In genomic region chr9:56264308-56265021, GRCm38 (mm10) we compare ENCODE assay signal across 10 mouse cellular contexts.
DNase-seq lines count a peak whose midpoint lies in the region; ATAC-seq and TF ChIP-seq lines count a peak whose summit lies in the region.
"Had no signal": no experiment of that assay in that cellular context is flagged by ENCODE, and none has a peak within 500 bp of the region (broad histone marks: within the 10 kb centered on the region; RNA-seq: fewer than 3 reads in every experiment).

No protein-coding gene starts in this region.

- no peak overlapping the region for H3K4me2 ChIP-seq in liver, embryonic 13.5 days
- no peak overlapping the region for H3K4me2 ChIP-seq in neural tube, embryonic 13.5 days
- H3K4me2 ChIP-seq: embryonic facial prominence, embryonic 13.5 days; midbrain, embryonic 12.5 days had no signal

- 46% methylated on average over 7 of the region's 7 CpGs for WGBS in liver, embryonic 13.5 days (ENCODE audit: insufficient replicate concordance)
- 64% methylated on average over 7 of the region's 7 CpGs for WGBS in neural tube, embryonic 13.5 days

- no peaks in the 10 kb centered on the region for H3K27me3 ChIP-seq in liver, embryonic 13.5 days
- no peaks in the 10 kb centered on the region for H3K27me3 ChIP-seq in Patski
- H3K27me3 ChIP-seq in neural tube, embryonic 13.5 days: no peaks in the 10 kb centered on the region
- H3K27me3 ChIP-seq: embryonic facial prominence, embryonic 13.5 days; midbrain, embryonic 12.5 days had no signal

- peak; percentile 85 for TF ChIP-seq CTCF in Patski (IDR thresholded peaks at IDR 0.05)

- in situ Hi-C loops in Patski (cut with MboI; ENCODE audit: low pct_unique_long_range_greater_than_20kb): loop anchor here (5.0 kb wide), 2 partner anchors 238 to 288 kb away; no protein-coding TSS in a partner anchor

- no peak for DNase-seq in liver, embryonic 13.5 days
- DNase-seq in liver (no peak), Patski (ENCODE audit: low read depth, low spot score) (no peak)
- DNase-seq in embryo, embryonic 10 days (ENCODE audit: low spot score): peak; percentile 52
- peak; percentile 57 to 62 for DNase-seq in left cerebral cortex, postnatal 25 days (ENCODE audit: low spot score in 2 of 2)

- H3K27ac ChIP-seq in liver, embryonic 13.5 days: peak overlapping the region; percentile 18; the same call in 1 of the 2 replicates
- H3K27ac ChIP-seq in neural tube, embryonic 13.5 days (replicated peaks): no peak overlapping the region
- H3K27ac ChIP-seq: embryonic facial prominence, embryonic 13.5 days; midbrain, embryonic 12.5 days had no signal

- peaks cover 6% of the 10 kb centered on the region for H3K9me3 ChIP-seq in liver, embryonic 13.5 days (replicated peaks)
- H3K9me3 ChIP-seq in neural tube, embryonic 13.5 days: peaks cover 6% of the 10 kb centered on the region

- no peak for ATAC-seq in liver, embryonic 13.5 days (ENCODE audit: low read depth)
- no peak for ATAC-seq in Patski
- ATAC-seq in hematopoietic stem cell, adult 5-6 weeks (replicated peaks in 1 of 2; ENCODE audit: insufficient read depth in 1 of 2, low FRiP score in 2 of 2, low TSS enrichment in 1 of 2, low read depth in 1 of 2, poor library complexity in 2 of 2, severe bottlenecking in 2 of 2): peak; percentile 68 to 70
- peak; percentile 50; the same call in 1 of the 2 replicates for ATAC-seq in neural tube, embryonic 13.5 days (ENCODE audit: low read depth)
- ATAC-seq in erythroid progenitor cell, adult 5-6 weeks (replicated peaks; ENCODE audit: low FRiP score, poor library complexity, severe bottlenecking): no peak

- POLR2A ChIA-PET in Patski (lab: Charles Lee): no interaction called here

- intact Hi-C loops in left cerebral cortex, postnatal 25 days (cut with DNase I): loop anchor here (1.0 to 10.0 kb wide), 4 partner anchors 243 to 530 kb away; partner anchors contain the start of gene Lingo1

- no peak overlapping the region for H3K9ac ChIP-seq in liver, embryonic 13.5 days
- H3K9ac ChIP-seq in neural tube, embryonic 13.5 days: no peak overlapping the region
- H3K9ac ChIP-seq: embryonic facial prominence, embryonic 13.5 days; midbrain, embryonic 12.5 days had no signal

- peaks cover 6% of the 10 kb centered on the region; the same call in 1 of the 2 replicates for H3K36me3 ChIP-seq in liver, embryonic 13.5 days
- peaks cover 1% of the 10 kb centered on the region; the same call in 1 of the 2 replicates for H3K36me3 ChIP-seq in neural tube, embryonic 13.5 days

- CTCF ChIA-PET in Patski (lab: Charles Lee): interaction anchor here (0.9 to 1.5 kb wide), 7 partner anchors 9 to 368 kb away, joined by 3 to 9 read pairs (median 3); no protein-coding TSS in a partner anchor

- no peak overlapping the region for H3K4me3 ChIP-seq in liver, embryonic 13.5 days (replicated peaks)
- no peak overlapping the region for H3K4me3 ChIP-seq in neural tube, embryonic 13.5 days
- H3K4me3 ChIP-seq: embryonic facial prominence, embryonic 13.5 days; midbrain, embryonic 12.5 days had no signal

- peaks cover 17% of the 10 kb centered on the region for H3K4me1 ChIP-seq in liver, embryonic 13.5 days (replicated peaks)
- H3K4me1 ChIP-seq in neural tube, embryonic 13.5 days (replicated peaks): no peaks in the 10 kb centered on the region
- H3K4me1 ChIP-seq: embryonic facial prominence, embryonic 13.5 days; midbrain, embryonic 12.5 days had no signal

Comparison
In these comparisons a context has a peak if more than half of its experiments do, and no peak if none do; other contexts are left out.
1. ATAC-seq: peak in hematopoietic stem cell, adult 5-6 weeks (2 of 2) and neural tube, embryonic 13.5 days (single experiment); none in liver, embryonic 13.5 days (single experiment), Patski (single experiment) and erythroid progenitor cell, adult 5-6 weeks (single experiment).
2. DNase-seq: peak in embryo, embryonic 10 days (single experiment) and left cerebral cortex, postnatal 25 days (2 of 2); none in liver, embryonic 13.5 days (single experiment), liver (single experiment) and Patski (single experiment).